Mouse (Mus musculus): ENCODE measurements around the gene Cbarp. TPM values are rescaled to one million over a fixed set of nuclear protein-coding genes. Genes with fewer than 3 reads are reported as not detected.
A peak's percentile ranks its signal among the peaks of the same experiment; 100 is the strongest.
"Not testable (repeated sequence)": the region's sequence is repeated elsewhere in the genome, so short reads cannot be mapped to it uniquely, and the experiment has no call there.

Cbarp gene
- polyA plus RNA-seq, 1 experiment from 2014 or later = 6.7 TPM

DNA sequence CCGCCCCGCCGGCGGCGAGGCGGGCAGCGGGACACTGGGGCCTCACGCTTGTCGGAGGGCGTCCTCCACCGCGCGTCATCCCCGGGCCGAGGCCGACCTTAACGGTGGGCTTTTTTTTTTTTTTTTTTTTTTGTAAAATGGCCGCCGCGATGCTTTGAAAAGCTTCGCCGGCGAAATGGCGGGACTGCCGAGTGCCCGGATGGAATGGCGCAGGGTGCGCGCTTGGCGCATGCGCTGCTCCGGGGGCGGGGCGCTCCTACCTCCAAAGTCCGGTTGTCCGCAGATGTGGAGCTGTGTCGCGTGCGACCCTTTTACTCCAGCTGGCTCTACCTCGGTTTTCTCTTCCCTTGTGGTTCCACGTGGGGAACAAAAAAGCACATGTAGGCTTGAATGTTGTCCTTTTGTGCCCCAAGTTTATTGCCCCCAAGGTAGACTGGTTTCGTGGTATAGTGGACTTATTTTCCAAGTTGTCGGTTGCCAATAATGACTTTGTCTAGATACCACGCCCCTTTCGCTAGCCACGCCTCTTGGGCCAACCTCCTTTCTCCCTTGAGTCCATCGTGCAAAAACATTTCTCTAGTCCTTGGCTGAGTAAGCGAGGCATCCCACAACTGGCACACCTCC is 27.5 kb upstream of the Cbarp start:
- Histone ChIP-seq H3K27me3 (replicated peaks) (no peaks in the 10 kb centered on the region), H3K4me3 (replicated peaks) (peak overlapping the region; percentile 86), H3K36me3 (peaks cover 27% of the 10 kb centered on the region), H3K9ac (peak overlapping the region; percentile 97), H3K4me2 (peak overlapping the region; percentile 66), H3K4me1 (peaks cover 68% of the 10 kb centered on the region), H3K27ac (peak overlapping the region; percentile 100), H3K9me3 (no peaks in the 10 kb centered on the region)
- peak; percentile 28; the same call in 1 of the 2 replicates for ATAC-seq (ENCODE audit: insufficient read depth, low FRiP score, low read depth)
- WGBS = under 1% methylated on average over 46 of the region's 48 CpGs

DNA sequence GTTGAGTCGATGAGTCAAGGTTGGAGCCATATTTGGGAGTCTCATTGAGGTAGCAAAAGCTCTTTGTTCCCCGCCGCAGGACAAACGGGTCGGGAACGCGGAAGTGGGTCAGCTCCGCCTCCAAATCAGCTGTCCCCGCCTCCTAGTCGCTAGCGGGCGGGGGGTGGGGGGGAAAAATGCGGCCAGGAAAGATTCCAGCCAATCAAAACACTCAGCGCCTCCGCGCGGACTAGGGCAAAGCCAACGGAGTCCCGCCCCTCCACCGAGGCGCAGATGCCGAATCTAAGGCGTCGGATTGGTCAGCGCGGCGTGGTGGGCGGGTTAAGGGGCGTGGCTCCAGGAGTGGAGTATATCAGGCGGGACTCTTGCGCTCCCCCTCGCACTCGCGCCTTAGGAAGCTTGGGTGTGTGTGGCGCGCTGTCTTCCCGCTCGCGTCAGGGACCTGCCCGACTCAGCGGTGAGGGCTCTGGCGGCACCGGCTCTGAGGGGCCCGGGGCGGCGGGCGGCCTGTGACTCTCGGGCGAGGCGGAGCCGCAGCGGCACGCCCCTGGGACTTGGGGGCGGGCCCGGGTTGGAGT is 26.9 kb upstream of the Cbarp start:
- Histone ChIP-seq H3K4me3 (replicated peaks) (peak overlapping the region; percentile 86), H3K36me3 (peaks cover 27% of the 10 kb centered on the region), H3K9ac (peak overlapping the region; percentile 97), H3K27me3 (replicated peaks) (no peaks in the 10 kb centered on the region), H3K4me1 (peaks cover 72% of the 10 kb centered on the region), H3K27ac (peak overlapping the region; percentile 100), H3K9me3 (no peaks in the 10 kb centered on the region), H3K4me2 (peak overlapping the region; percentile 66)
- under 1% methylated on average over 51 of the region's 55 CpGs for WGBS
- ATAC-seq (ENCODE audit: insufficient read depth, low FRiP score, low read depth) = peak; percentile 88

DNA sequence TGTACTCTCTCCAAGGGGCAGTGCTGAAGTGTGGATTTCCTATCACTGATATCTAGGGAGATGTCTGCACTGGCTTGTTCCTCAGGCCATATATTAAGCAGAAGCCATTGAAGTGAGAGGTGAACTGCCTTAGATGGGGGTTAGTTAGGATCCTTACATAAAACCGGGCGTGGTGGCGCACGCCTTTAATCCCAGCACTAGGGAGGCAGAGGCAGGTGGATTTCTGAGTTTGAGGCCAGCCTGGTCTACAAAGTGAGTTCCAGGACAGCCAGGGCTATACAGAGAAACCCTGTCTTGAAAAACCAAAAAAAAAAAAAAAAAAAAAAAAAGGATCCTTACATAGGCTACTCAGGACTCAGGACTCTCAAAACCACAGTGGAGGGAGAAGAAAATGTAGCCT is 25.5 kb upstream of the Cbarp start:
- H3K9ac ChIP-seq; H3K9me3 ChIP-seq; H3K27me3 ChIP-seq (replicated peaks); ATAC-seq (ENCODE audit: insufficient read depth, low FRiP score, low read depth): not testable (repeated sequence)
- peak overlapping the region; percentile 92; the same call in 1 of the 2 replicates for H3K27ac ChIP-seq
- peak overlapping the region; percentile 37; the same call in 1 of the 2 replicates for H3K4me3 ChIP-seq (replicated peaks)
- H3K4me2 ChIP-seq = 0 out of 2 replicates have a peak overlapping the region, but pooled peaks have one; percentile 70
- WGBS = 83% methylated on average over 4 of the region's 4 CpGs
- peaks cover 14% of the 10 kb centered on the region for H3K36me3 ChIP-seq
- H3K4me1 ChIP-seq = peaks cover 75% of the 10 kb centered on the region

DNA sequence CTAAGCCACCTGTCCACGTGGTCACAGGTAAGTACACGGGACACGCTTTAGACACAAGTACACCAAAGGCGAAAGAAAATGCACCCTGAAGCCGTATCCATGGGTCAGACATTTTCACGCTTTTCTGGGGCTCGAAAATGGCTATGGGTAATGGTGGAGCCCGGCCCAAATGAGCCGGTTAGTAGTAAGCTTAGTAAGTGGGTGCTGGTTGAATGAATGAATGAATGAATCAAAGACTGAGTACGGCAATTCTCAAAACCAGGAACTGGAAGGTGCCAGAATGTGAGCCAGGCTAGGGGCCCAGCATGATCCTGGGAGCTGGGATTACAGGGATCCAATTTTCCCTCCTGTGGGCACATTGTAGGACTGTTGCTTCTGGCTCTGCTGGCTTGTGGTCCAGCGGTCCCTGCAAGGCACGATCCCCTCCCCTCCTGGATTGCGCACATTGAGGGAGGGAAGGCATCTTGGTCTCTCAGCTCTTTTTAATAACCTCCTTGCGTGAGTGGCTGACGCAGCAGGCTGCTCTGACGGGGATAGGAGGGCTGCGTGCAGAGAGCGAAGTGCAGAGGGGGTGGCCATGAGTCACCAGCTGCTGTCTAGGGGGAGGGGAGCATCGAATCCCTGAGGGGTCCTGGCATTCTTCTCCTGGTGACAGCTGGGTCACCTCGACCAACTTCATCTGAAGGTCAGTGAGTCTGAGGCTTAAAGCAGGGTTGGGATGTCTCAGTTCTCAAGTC is 24.9 kb upstream of the Cbarp start, which contains the start of gene Cirbp:
Gene Cirbp (plus strand): TSS at position 594 of the 737 bp plus-strand sequence.
- H3K27me3 ChIP-seq (replicated peaks) = no peaks in the 10 kb centered on the region
- H3K36me3 ChIP-seq = peaks cover 9% of the 10 kb centered on the region
- H3K4me1 ChIP-seq = peaks cover 76% of the 10 kb centered on the region
- ATAC-seq (ENCODE audit: insufficient read depth, low FRiP score, low read depth) = no peak
- H3K9me3 ChIP-seq = no peaks in the 10 kb centered on the region
- peak within 1 kb of the TSS; percentile 70 for H3K4me2 ChIP-seq
- WGBS = 15% methylated on average over 20 of the region's 20 CpGs
- peak within 1 kb of the TSS; percentile 16; the same call in 1 of the 2 replicates for H3K9ac ChIP-seq
- peak within 1 kb of the TSS; percentile 37 for H3K4me3 ChIP-seq (replicated peaks)
- H3K27ac ChIP-seq = peak within 1 kb of the TSS; percentile 92

DNA sequence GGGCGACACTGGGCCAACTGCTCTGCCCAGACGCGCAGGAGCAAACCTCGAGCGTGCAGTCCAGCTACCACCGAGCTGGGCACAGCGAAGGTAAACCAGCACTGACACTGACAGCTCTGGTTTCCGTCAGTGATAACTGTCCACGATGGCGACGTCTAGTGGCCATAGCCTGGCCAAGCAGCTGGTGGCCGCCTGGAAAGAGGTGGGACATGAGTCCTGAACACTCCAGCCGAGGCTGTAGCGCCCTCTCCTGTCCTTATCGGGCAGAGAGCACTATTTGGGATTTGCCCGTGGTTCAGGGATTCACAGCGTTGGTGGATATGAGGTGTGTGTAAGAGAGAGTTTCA is 24.3 kb upstream of the Cbarp start:
- peak overlapping the region; percentile 37 for H3K4me3 ChIP-seq (replicated peaks)
- peak overlapping the region; percentile 92 for H3K27ac ChIP-seq
- H3K4me2 ChIP-seq = peak overlapping the region; percentile 70
- no peaks in the 10 kb centered on the region for H3K9me3 ChIP-seq
- H3K4me1 ChIP-seq = peaks cover 76% of the 10 kb centered on the region
- peak; percentile 15 for ATAC-seq (ENCODE audit: insufficient read depth, low FRiP score, low read depth)
- peak overlapping the region; percentile 16; the same call in 1 of the 2 replicates for H3K9ac ChIP-seq
- H3K27me3 ChIP-seq (replicated peaks) = no peaks in the 10 kb centered on the region
- 0% methylated on average over 17 of the region's 17 CpGs for WGBS
- peaks cover 3% of the 10 kb centered on the region for H3K36me3 ChIP-seq

DNA sequence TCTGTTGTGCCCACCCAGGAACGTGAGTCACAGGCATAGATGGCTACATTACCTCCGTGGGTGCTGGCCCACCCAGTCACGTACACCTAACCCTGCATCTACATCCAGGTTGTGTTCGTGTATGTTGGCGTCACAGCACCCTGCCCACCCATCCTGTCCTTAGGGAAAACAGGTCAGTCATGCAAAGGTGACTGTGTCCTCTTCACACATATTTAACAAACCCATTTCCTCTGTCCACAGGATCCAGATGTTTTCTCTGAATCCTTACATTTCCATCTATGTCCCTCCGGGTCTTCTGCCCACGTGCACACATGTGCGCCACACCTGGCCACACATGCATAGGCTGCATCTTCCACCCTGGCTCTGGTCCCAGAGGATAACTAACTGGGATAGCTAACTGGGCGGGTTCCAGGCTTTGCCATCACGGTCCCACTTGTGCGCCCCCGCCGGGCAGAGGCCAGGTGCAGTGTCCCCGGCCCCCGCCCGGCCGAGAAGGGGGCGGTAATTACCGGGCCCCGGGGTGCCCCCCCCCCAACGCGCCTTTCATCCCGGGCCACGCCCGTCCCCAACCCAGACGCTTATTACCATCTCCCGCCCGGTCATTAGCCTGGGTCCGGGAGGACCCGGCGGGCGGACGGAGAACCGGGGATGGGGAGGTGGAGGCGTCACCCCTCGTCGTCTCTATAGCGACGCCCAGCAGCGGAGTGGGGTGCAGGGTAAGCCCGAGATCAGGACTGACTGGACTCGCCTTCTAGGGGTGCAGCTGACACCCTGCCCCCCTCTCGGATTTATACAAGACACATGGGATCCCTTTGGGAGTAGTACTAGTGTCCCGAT is 23.7 kb upstream of the Cbarp start:
- H3K27me3 ChIP-seq (replicated peaks) = no peaks in the 10 kb centered on the region
- peak overlapping the region; percentile 37 for H3K4me3 ChIP-seq (replicated peaks)
- no peaks in the 10 kb centered on the region for H3K36me3 ChIP-seq
- H3K4me2 ChIP-seq = peak overlapping the region; percentile 70
- 10% methylated on average over 44 of the region's 44 CpGs for WGBS
- H3K27ac ChIP-seq = peak overlapping the region; percentile 92
- no peak for ATAC-seq (ENCODE audit: insufficient read depth, low FRiP score, low read depth)
- peaks cover 74% of the 10 kb centered on the region for H3K4me1 ChIP-seq
- peak overlapping the region; percentile 16; the same call in 1 of the 2 replicates for H3K9ac ChIP-seq
- H3K9me3 ChIP-seq = no peaks in the 10 kb centered on the region

DNA sequence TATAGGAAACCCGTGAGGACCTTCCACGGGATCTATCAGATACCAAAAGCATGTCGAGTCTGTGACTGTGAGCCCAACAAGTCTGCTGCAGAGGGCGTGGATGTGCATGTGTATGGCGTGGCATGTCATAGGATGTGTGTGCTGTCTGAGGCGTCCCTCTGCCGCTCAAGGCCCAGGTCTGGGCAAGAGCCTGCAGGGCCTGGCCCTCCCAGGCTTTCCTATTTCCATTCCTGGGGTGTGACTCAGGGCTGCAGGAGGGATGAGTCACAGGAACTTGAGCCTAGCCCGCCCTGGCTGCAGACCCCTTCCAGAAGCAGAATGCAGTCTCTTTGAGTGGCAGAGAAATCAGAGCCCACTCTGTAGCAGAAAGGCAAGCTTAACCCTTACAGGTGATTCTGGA is 23.1 kb upstream of the Cbarp start:
- peak overlapping the region; percentile 92; the same call in 1 of the 2 replicates for H3K27ac ChIP-seq

DNA sequence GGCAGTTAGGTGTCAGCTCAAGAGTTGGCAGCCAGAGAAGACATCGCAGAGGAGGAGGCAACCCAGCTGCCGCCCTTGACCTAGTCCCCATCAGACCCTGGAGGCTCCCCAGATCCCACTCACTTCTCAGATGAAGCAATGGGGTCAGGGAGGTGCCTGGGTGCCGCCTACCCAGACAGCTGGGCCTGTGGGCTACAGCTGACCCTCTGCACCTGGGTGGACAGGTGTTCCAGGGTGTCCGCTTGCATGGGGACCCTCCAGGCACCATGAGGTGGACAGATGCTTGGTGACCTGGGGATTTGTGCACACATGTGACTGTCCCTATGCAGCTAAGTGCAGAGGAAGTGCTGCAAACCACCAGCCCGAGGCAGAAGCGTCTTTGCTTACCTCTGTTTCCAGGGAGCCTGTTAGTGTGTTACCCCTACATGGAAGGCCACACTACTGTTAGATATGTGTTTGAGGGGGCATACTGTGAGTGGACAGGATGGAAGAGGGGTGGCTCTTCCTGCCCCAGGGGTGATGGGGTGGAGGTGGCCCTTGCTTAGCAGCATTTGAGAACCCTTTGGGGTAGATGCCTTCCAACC is 22.2 kb upstream of the Cbarp start:
- WGBS = 65% methylated on average over 6 of the region's 6 CpGs
- H3K36me3 ChIP-seq = no peaks in the 10 kb centered on the region
- no peak overlapping the region for H3K9ac ChIP-seq
- ATAC-seq (ENCODE audit: insufficient read depth, low FRiP score, low read depth) = no peak
- peak overlapping the region; percentile 92 for H3K27ac ChIP-seq
- H3K4me3 ChIP-seq (replicated peaks) = no peak overlapping the region
- no peak overlapping the region for H3K4me2 ChIP-seq
- no peaks in the 10 kb centered on the region for H3K9me3 ChIP-seq
- no peaks in the 10 kb centered on the region for H3K27me3 ChIP-seq (replicated peaks)
- H3K4me1 ChIP-seq = peaks cover 80% of the 10 kb centered on the region

More for the DNA sequence above, 23.1 kb upstream of the Cbarp start:
- ATAC-seq (ENCODE audit: insufficient read depth, low FRiP score, low read depth) = no peak
- H3K4me2 ChIP-seq = peak overlapping the region; percentile 70
- no peaks in the 10 kb centered on the region for H3K9me3 ChIP-seq
- no peak overlapping the region for H3K4me3 ChIP-seq (replicated peaks)
- no peak overlapping the region for H3K9ac ChIP-seq
- H3K27me3 ChIP-seq (replicated peaks) = no peaks in the 10 kb centered on the region
- 60% methylated on average over 8 of the region's 8 CpGs for WGBS
- no peaks in the 10 kb centered on the region for H3K36me3 ChIP-seq
- H3K4me1 ChIP-seq = peaks cover 75% of the 10 kb centered on the region

DNA sequence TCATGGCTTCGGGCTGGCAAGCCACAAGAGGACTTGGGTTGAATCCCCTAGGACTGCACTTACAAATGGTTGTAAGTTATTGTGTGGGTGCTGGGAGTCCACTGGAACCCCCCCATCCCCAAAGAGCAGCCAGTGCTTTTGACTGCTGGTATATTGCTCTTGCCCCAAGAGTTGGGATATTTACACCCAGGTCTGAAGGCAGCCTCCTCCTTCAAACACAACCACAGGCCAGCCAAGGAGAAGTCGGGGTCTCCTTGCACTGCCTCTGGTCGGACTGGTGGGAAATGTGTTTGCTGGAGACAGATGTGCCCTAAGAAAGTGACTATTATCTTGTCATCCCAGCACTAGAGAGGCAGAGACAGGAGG is 21.6 kb upstream of the Cbarp start:
- Histone ChIP-seq H3K27me3 (replicated peaks) (no peaks in the 10 kb centered on the region), H3K9ac (no peak overlapping the region), H3K36me3 (peaks cover 5% of the 10 kb centered on the region), H3K4me3 (replicated peaks) (no peak overlapping the region), H3K27ac (peak overlapping the region; percentile 92), H3K9me3 (no peaks in the 10 kb centered on the region), H3K4me1 (peaks cover 85% of the 10 kb centered on the region), H3K4me2 (peak overlapping the region; percentile 77; the same call in 1 of the 2 replicates)
- no peak for ATAC-seq (ENCODE audit: insufficient read depth, low FRiP score, low read depth)
- WGBS = 62% methylated on average over 3 of the region's 3 CpGs

DNA sequence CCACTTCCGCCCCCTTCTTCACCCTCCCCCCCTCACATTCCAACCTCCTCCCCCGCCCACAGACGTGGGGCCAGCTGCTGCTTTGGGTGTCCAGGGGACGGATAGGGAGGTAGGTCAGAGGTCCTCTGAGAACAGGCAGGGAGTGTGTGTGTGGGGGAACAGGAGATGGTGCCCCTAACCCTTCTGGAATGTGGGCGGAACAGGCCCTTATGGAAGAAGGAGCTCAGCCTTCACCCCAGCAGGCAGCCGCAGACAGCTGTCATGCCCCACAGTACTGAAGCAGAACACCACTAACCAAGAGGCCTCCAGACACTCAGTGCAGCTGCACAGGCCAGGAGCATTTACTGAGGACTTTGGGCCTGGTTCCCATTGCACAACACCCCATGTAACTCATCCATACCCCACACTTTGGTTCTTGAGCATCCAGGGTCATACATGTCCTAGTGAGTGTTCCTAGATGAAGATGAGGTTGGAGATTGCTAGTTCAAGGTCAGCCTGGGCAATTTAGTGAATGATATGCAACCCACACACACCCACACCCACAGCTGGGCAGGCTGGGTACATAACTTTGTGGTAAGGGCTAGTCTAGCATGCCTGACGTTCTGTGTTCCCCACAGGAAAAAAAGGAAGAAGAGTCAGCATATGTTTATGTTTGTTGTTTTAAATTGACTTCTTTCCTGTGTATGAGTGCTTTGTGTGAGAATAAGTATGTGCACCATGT is 21.0 kb upstream of the Cbarp start:
- 16% methylated on average over 7 of the region's 7 CpGs for WGBS
- H3K27ac ChIP-seq = peak overlapping the region; percentile 92
- no peak overlapping the region for H3K9ac ChIP-seq
- peaks cover 10% of the 10 kb centered on the region for H3K36me3 ChIP-seq
- H3K4me2 ChIP-seq = peak overlapping the region; percentile 77
- peaks cover 87% of the 10 kb centered on the region for H3K4me1 ChIP-seq
- peak; percentile 5; the same call in 1 of the 2 replicates for ATAC-seq (ENCODE audit: insufficient read depth, low FRiP score, low read depth)
- H3K4me3 ChIP-seq (replicated peaks) = peak overlapping the region; percentile 47
- H3K27me3 ChIP-seq (replicated peaks) = no peaks in the 10 kb centered on the region
- no peaks in the 10 kb centered on the region for H3K9me3 ChIP-seq

Measured in stomach, embryonic 15.5 days (tissue).